ENCODE assay signal across 15 mouse cellular contexts in the genomic region with DNA sequence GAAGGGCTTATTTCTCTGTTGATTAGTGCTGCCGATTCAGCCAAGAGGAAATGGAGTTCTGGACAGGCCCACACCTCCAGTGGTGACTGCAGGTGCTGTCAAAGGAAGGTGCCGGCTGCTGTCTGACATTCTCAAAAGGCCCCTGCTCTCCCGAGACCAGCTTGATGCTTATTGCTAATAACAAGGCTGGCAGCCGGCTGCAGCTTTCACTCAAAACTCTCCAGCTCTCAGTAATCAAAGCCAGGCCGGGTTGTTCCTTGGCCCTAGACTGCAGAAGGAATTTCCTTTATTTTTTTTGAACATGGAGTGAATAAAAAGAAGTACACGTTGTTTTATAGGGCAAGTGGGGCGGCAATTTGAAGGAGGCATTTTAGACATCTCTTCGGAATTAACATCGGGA. TPM values are rescaled to one million over a fixed set of nuclear protein-coding genes. Genes with fewer than 3 reads are reported as not detected.
DNase-seq lines count a peak whose midpoint lies in the region; ATAC-seq lines count a peak whose summit lies in the region.
"Had no signal": no experiment of that assay in that cellular context is flagged by ENCODE, and none has a peak within 500 bp of the region (broad histone marks: within the 10 kb centered on the region; RNA-seq: fewer than 3 reads in every experiment).

No protein-coding gene starts in this region.

- H3K4me3 ChIP-seq in forebrain, embryonic 15.5 days = no peak overlapping the region
- no peak overlapping the region for H3K4me3 ChIP-seq in forebrain, embryonic 11.5 days (ENCODE audit: low read depth, low read length)
- no peak overlapping the region for H3K4me3 ChIP-seq in midbrain, embryonic 14.5 days (replicated peaks; ENCODE audit: low read depth, low read length)
- no peak overlapping the region for H3K4me3 ChIP-seq in midbrain, embryonic 13.5 days (replicated peaks)
- no peak overlapping the region for H3K4me3 ChIP-seq in embryonic facial prominence, embryonic 14.5 days (ENCODE audit: low read depth, low read length)
- H3K4me3 ChIP-seq: erythroblast, embryonic 14.5 days; liver, embryonic 13.5 days; midbrain, embryonic 12.5 days had no signal

- no peak for DNase-seq in forebrain, embryonic 11.5 days (ENCODE audit: low spot score)
- peak; percentile 45 for DNase-seq in midbrain, embryonic 14.5 days
- peak; percentile 76 for DNase-seq in embryonic facial prominence, embryonic 14.5 days (ENCODE audit: low spot score)
- peak; percentile 8 for DNase-seq in retina, postnatal 1 day
- no peak for DNase-seq in adrenal gland, postnatal 10 days
- DNase-seq in frontal cortex, postnatal 36 days (ENCODE audit: low spot score in 2 of 2) = no peak
- DNase-seq: adrenal gland, postnatal 25 days; B cell, adult 2 months; kidney, postnatal 25 days; liver, embryonic 13.5 days had no signal

- ATAC-seq in forebrain, embryonic 15.5 days (replicated peaks) = no peak
- no peak for ATAC-seq in forebrain, embryonic 11.5 days (replicated peaks; ENCODE audit: low FRiP score)
- no peak for ATAC-seq in midbrain, embryonic 14.5 days (ENCODE audit: low FRiP score, low TSS enrichment)
- ATAC-seq in midbrain, embryonic 13.5 days = no peak
- ATAC-seq in embryonic facial prominence, embryonic 14.5 days (ENCODE audit: low read depth) = no peak

- peak overlapping the region; percentile 46 for H3K27ac ChIP-seq in forebrain, embryonic 15.5 days (replicated peaks)
- no peak overlapping the region for H3K27ac ChIP-seq in forebrain, embryonic 11.5 days (ENCODE audit: low read depth, low read length)
- H3K27ac ChIP-seq in midbrain, embryonic 14.5 days (replicated peaks; ENCODE audit: low read depth, low read length) = no peak overlapping the region
- H3K27ac ChIP-seq in midbrain, embryonic 13.5 days = no peak overlapping the region
- no peak overlapping the region for H3K27ac ChIP-seq in embryonic facial prominence, embryonic 14.5 days (replicated peaks; ENCODE audit: low read depth, low read length)
- H3K27ac ChIP-seq: liver, embryonic 13.5 days; midbrain, embryonic 12.5 days had no signal

- no peaks in the 10 kb centered on the region for H3K27me3 ChIP-seq in forebrain, embryonic 15.5 days
- no peaks in the 10 kb centered on the region for H3K27me3 ChIP-seq in forebrain, embryonic 11.5 days (ENCODE audit: control insufficient read depth, insufficient read depth, low read length)
- H3K27me3 ChIP-seq in midbrain, embryonic 14.5 days (ENCODE audit: control insufficient read depth, insufficient read depth, low read length) = no peaks in the 10 kb centered on the region
- 0 out of 2 replicates have a peak, but pooled peaks cover 3% of the 10 kb centered on the region for H3K27me3 ChIP-seq in midbrain, embryonic 13.5 days
- H3K27me3 ChIP-seq in embryonic facial prominence, embryonic 14.5 days (replicated peaks; ENCODE audit: control insufficient read depth, insufficient read depth, low read length) = peaks cover 15% of the 10 kb centered on the region
- H3K27me3 ChIP-seq: liver, embryonic 13.5 days had no signal

- H3K4me2 ChIP-seq in forebrain, embryonic 15.5 days (replicated peaks) = no peak overlapping the region
- no peak overlapping the region for H3K4me2 ChIP-seq in forebrain, embryonic 11.5 days (ENCODE audit: low read depth, low read length, severe bottlenecking)
- H3K4me2 ChIP-seq in midbrain, embryonic 14.5 days (ENCODE audit: low read length) = no peak overlapping the region
- no peak overlapping the region for H3K4me2 ChIP-seq in midbrain, embryonic 13.5 days (replicated peaks)
- peak overlapping the region; percentile 23; the same call in 1 of the 2 replicates for H3K4me2 ChIP-seq in embryonic facial prominence, embryonic 14.5 days (ENCODE audit: low read depth, low read length)
- H3K4me2 ChIP-seq: liver, embryonic 13.5 days; midbrain, embryonic 12.5 days had no signal

- H3K9me3 ChIP-seq in forebrain, embryonic 15.5 days = no peaks in the 10 kb centered on the region
- no peaks in the 10 kb centered on the region for H3K9me3 ChIP-seq in forebrain, embryonic 11.5 days (ENCODE audit: control insufficient read depth, low read length)
- H3K9me3 ChIP-seq in midbrain, embryonic 14.5 days (ENCODE audit: control insufficient read depth, low read length) = no peaks in the 10 kb centered on the region
- H3K9me3 ChIP-seq in midbrain, embryonic 13.5 days = no peaks in the 10 kb centered on the region
- no peaks in the 10 kb centered on the region for H3K9me3 ChIP-seq in embryonic facial prominence, embryonic 14.5 days (ENCODE audit: control insufficient read depth, low read length)
- H3K9me3 ChIP-seq: liver, embryonic 13.5 days; midbrain, embryonic 12.5 days had no signal

- H3K9ac ChIP-seq in forebrain, embryonic 15.5 days (replicated peaks) = no peak overlapping the region
- H3K9ac ChIP-seq in forebrain, embryonic 11.5 days (ENCODE audit: low read length) = no peak overlapping the region
- H3K9ac ChIP-seq in midbrain, embryonic 14.5 days (replicated peaks; ENCODE audit: low read length) = no peak overlapping the region
- no peak overlapping the region for H3K9ac ChIP-seq in midbrain, embryonic 13.5 days (replicated peaks)
- H3K9ac ChIP-seq in embryonic facial prominence, embryonic 14.5 days (ENCODE audit: low read depth, low read length) = no peak overlapping the region
- H3K9ac ChIP-seq: liver, embryonic 13.5 days; midbrain, embryonic 12.5 days had no signal

- H3K36me3 ChIP-seq in forebrain, embryonic 15.5 days = no peaks in the 10 kb centered on the region
- no peaks in the 10 kb centered on the region for H3K36me3 ChIP-seq in forebrain, embryonic 11.5 days (ENCODE audit: control insufficient read depth, insufficient read depth, low read length)
- H3K36me3 ChIP-seq in midbrain, embryonic 14.5 days (ENCODE audit: control insufficient read depth, insufficient read depth, low read length) = no peaks in the 10 kb centered on the region
- no peaks in the 10 kb centered on the region for H3K36me3 ChIP-seq in midbrain, embryonic 13.5 days
- no peaks in the 10 kb centered on the region for H3K36me3 ChIP-seq in embryonic facial prominence, embryonic 14.5 days (ENCODE audit: control insufficient read depth, insufficient read depth, low read length)
- H3K36me3 ChIP-seq: liver, embryonic 13.5 days; midbrain, embryonic 12.5 days had no signal

- H3K4me1 ChIP-seq in forebrain, embryonic 15.5 days = peaks cover 3% of the 10 kb centered on the region; the same call in 1 of the 2 replicates
- no peaks in the 10 kb centered on the region for H3K4me1 ChIP-seq in forebrain, embryonic 11.5 days (replicated peaks; ENCODE audit: control insufficient read depth, insufficient read depth, low read length)
- H3K4me1 ChIP-seq in midbrain, embryonic 14.5 days (ENCODE audit: control insufficient read depth, insufficient read depth, low read length) = no peaks in the 10 kb centered on the region
- no peaks in the 10 kb centered on the region for H3K4me1 ChIP-seq in midbrain, embryonic 13.5 days (replicated peaks)
- 0 out of 2 replicates have a peak, but pooled peaks cover 6% of the 10 kb centered on the region for H3K4me1 ChIP-seq in embryonic facial prominence, embryonic 14.5 days (ENCODE audit: control insufficient read depth, insufficient read depth, low read length)
- H3K4me1 ChIP-seq: liver, embryonic 13.5 days; midbrain, embryonic 12.5 days had no signal

- WGBS in forebrain, embryonic 15.5 days = 48% methylated on average over 9 of the region's 9 CpGs
- WGBS in forebrain, embryonic 11.5 days = 61% methylated on average over 9 of the region's 9 CpGs
- 65% methylated on average over 9 of the region's 9 CpGs for WGBS in midbrain, embryonic 14.5 days
- WGBS in midbrain, embryonic 13.5 days = 65% methylated on average over 9 of the region's 9 CpGs
- 39% methylated on average over 9 of the region's 9 CpGs for WGBS in embryonic facial prominence, embryonic 14.5 days

RNA-seq across cellular contexts. Expression of gene H2al1j, which starts 18.1 kb away (rescaled TPM):
- polyA plus RNA-seq in forebrain, embryonic 15.5 days (2015; fragmentation: Nextera tagmentation; extraction: Ambion mirVana) = not detected in 2 replicates
- not detected in 2 replicates for polyA plus RNA-seq in forebrain, embryonic 11.5 days (2014; fragmentation: Nextera tagmentation; extraction: Ambion mirVana)
- polyA plus RNA-seq in midbrain, embryonic 14.5 days (2014; fragmentation: Nextera tagmentation; extraction: Ambion mirVana) = not detected in 2 replicates
- polyA plus RNA-seq in midbrain, embryonic 13.5 days (2015; fragmentation: Nextera tagmentation; extraction: Ambion mirVana) = not detected in 2 replicates
- not detected in 2 replicates for polyA plus RNA-seq in embryonic facial prominence, embryonic 14.5 days (2014; fragmentation: Nextera tagmentation; extraction: Ambion mirVana)
- not detected for total RNA-seq in adrenal gland, postnatal 10 days (2021)
- total RNA-seq: adrenal gland, postnatal 25 days had no signal
- polyA plus RNA-seq: erythroblast, embryonic 14.5 days; heart, embryonic 16.5 days; liver, embryonic 13.5 days; midbrain, embryonic 12.5 days had no signal

RNA-seq across cellular contexts. Expression of gene H2al1i, which starts 21.3 kb away (rescaled TPM):
- polyA plus RNA-seq in forebrain, embryonic 15.5 days (2015; fragmentation: Nextera tagmentation; extraction: Ambion mirVana) = not detected in 2 replicates
- not detected in 2 replicates for polyA plus RNA-seq in forebrain, embryonic 11.5 days (2014; fragmentation: Nextera tagmentation; extraction: Ambion mirVana)
- not detected in 2 replicates for polyA plus RNA-seq in midbrain, embryonic 14.5 days (2014; fragmentation: Nextera tagmentation; extraction: Ambion mirVana)
- polyA plus RNA-seq in midbrain, embryonic 13.5 days (2015; fragmentation: Nextera tagmentation; extraction: Ambion mirVana) = not detected in 2 replicates
- not detected in 2 replicates for polyA plus RNA-seq in embryonic facial prominence, embryonic 14.5 days (2014; fragmentation: Nextera tagmentation; extraction: Ambion mirVana)
- not detected for total RNA-seq in adrenal gland, postnatal 10 days (2021)
- total RNA-seq: adrenal gland, postnatal 25 days had no signal
- polyA plus RNA-seq: erythroblast, embryonic 14.5 days; heart, embryonic 16.5 days; liver, embryonic 13.5 days; midbrain, embryonic 12.5 days had no signal

RNA-seq across cellular contexts. Expression of gene H2al1h, which starts 24.5 kb away (rescaled TPM):
- not detected in 2 replicates for polyA plus RNA-seq in forebrain, embryonic 15.5 days (2015; fragmentation: Nextera tagmentation; extraction: Ambion mirVana)
- not detected in 2 replicates for polyA plus RNA-seq in forebrain, embryonic 11.5 days (2014; fragmentation: Nextera tagmentation; extraction: Ambion mirVana)
- polyA plus RNA-seq in midbrain, embryonic 14.5 days (2014; fragmentation: Nextera tagmentation; extraction: Ambion mirVana) = not detected in 2 replicates
- not detected in 2 replicates for polyA plus RNA-seq in midbrain, embryonic 13.5 days (2015; fragmentation: Nextera tagmentation; extraction: Ambion mirVana)
- polyA plus RNA-seq in embryonic facial prominence, embryonic 14.5 days (2014; fragmentation: Nextera tagmentation; extraction: Ambion mirVana) = not detected in 2 replicates
- not detected for total RNA-seq in adrenal gland, postnatal 10 days (2021)
- total RNA-seq: adrenal gland, postnatal 25 days had no signal
- polyA plus RNA-seq: erythroblast, embryonic 14.5 days; heart, embryonic 16.5 days; liver, embryonic 13.5 days; midbrain, embryonic 12.5 days had no signal

RNA-seq across cellular contexts. Expression of gene H2al1g, which starts 27.7 kb away (rescaled TPM):
- not detected in 2 replicates for polyA plus RNA-seq in forebrain, embryonic 15.5 days (2015; fragmentation: Nextera tagmentation; extraction: Ambion mirVana)
- polyA plus RNA-seq in forebrain, embryonic 11.5 days (2014; fragmentation: Nextera tagmentation; extraction: Ambion mirVana) = not detected in 2 replicates
- not detected in 2 replicates for polyA plus RNA-seq in midbrain, embryonic 14.5 days (2014; fragmentation: Nextera tagmentation; extraction: Ambion mirVana)
- polyA plus RNA-seq in midbrain, embryonic 13.5 days (2015; fragmentation: Nextera tagmentation; extraction: Ambion mirVana) = not detected in 2 replicates
- polyA plus RNA-seq in embryonic facial prominence, embryonic 14.5 days (2014; fragmentation: Nextera tagmentation; extraction: Ambion mirVana) = not detected in 2 replicates
- total RNA-seq in adrenal gland, postnatal 10 days (2021) = not detected
- total RNA-seq: adrenal gland, postnatal 25 days had no signal
- polyA plus RNA-seq: erythroblast, embryonic 14.5 days; heart, embryonic 16.5 days; liver, embryonic 13.5 days; midbrain, embryonic 12.5 days had no signal

RNA-seq across cellular contexts. Expression of gene H2al1f, which starts 30.8 kb away (rescaled TPM):
- not detected in 2 replicates for polyA plus RNA-seq in forebrain, embryonic 15.5 days (2015; fragmentation: Nextera tagmentation; extraction: Ambion mirVana)
- not detected in 2 replicates for polyA plus RNA-seq in forebrain, embryonic 11.5 days (2014; fragmentation: Nextera tagmentation; extraction: Ambion mirVana)
- not detected in 2 replicates for polyA plus RNA-seq in midbrain, embryonic 14.5 days (2014; fragmentation: Nextera tagmentation; extraction: Ambion mirVana)
- polyA plus RNA-seq in midbrain, embryonic 13.5 days (2015; fragmentation: Nextera tagmentation; extraction: Ambion mirVana) = not detected in 2 replicates
- not detected in 2 replicates for polyA plus RNA-seq in embryonic facial prominence, embryonic 14.5 days (2014; fragmentation: Nextera tagmentation; extraction: Ambion mirVana)
- total RNA-seq in adrenal gland, postnatal 10 days (2021) = not detected
- total RNA-seq: adrenal gland, postnatal 25 days had no signal
- polyA plus RNA-seq: erythroblast, embryonic 14.5 days; heart, embryonic 16.5 days; liver, embryonic 13.5 days; midbrain, embryonic 12.5 days had no signal

Comparison
In these comparisons a context has a peak if more than half of its experiments do, and no peak if none do; other contexts are left out.
1. DNase-seq: peak in midbrain, embryonic 14.5 days (single experiment), embryonic facial prominence, embryonic 14.5 days (single experiment) and retina, postnatal 1 day (single experiment); none in forebrain, embryonic 11.5 days (single experiment), adrenal gland, postnatal 10 days (single experiment) and frontal cortex, postnatal 36 days (0 of 2).